In genomic region chr2:84556888-84557514, GRCm38 (mm10) we compare ENCODE assay signal across 8 mouse cellular contexts.
DNase-seq lines count a peak whose midpoint lies in the region; ATAC-seq and TF ChIP-seq lines count a peak whose summit lies in the region.

No protein-coding gene starts in this region.

- no peak overlapping the region for H3K9ac ChIP-seq in intestine, embryonic 14.5 days (ENCODE audit: low read length)
- peak overlapping the region; percentile 24 for H3K9ac ChIP-seq in lung, embryonic 16.5 days (ENCODE audit: low read length)

- no peak overlapping the region for H3K4me3 ChIP-seq in testis, adult 2 months (ENCODE audit: control insufficient read depth, low read depth, low read length)
- 0 out of 2 replicates have a peak overlapping the region, but pooled peaks have one; percentile 13 for H3K4me3 ChIP-seq in intestine, embryonic 14.5 days (ENCODE audit: low read depth, low read length)
- H3K4me3 ChIP-seq in lung, embryonic 16.5 days (ENCODE audit: low read length) = peak overlapping the region; percentile 36

- no peaks in the 10 kb centered on the region for H3K9me3 ChIP-seq in intestine, embryonic 14.5 days (ENCODE audit: control insufficient read depth, low read length)
- H3K9me3 ChIP-seq in lung, embryonic 16.5 days (ENCODE audit: control insufficient read depth, low read length) = no peaks in the 10 kb centered on the region

- H3K27me3 ChIP-seq in testis, adult 2 months (ENCODE audit: control insufficient read depth, insufficient read depth, low read length) = no peaks in the 10 kb centered on the region
- no peaks in the 10 kb centered on the region for H3K27me3 ChIP-seq in intestine, embryonic 14.5 days (replicated peaks; ENCODE audit: control insufficient read depth, insufficient read depth, low read length)
- H3K27me3 ChIP-seq in lung, embryonic 16.5 days (ENCODE audit: control insufficient read depth, insufficient read depth, low read depth, low read length) = no peaks in the 10 kb centered on the region

- TF ChIP-seq POLR2A in testis, adult 2 months (IDR thresholded peaks at IDR 0.05; ENCODE audit: control insufficient read depth, low read depth, low read length) = no peak; the same call in 1 of the 2 replicates

- H3K36me3 ChIP-seq in testis, adult 2 months (ENCODE audit: control insufficient read depth, insufficient read depth, low read length) = no peaks in the 10 kb centered on the region
- H3K36me3 ChIP-seq in intestine, embryonic 14.5 days (ENCODE audit: control insufficient read depth, insufficient read depth, low read length) = no peaks in the 10 kb centered on the region
- H3K36me3 ChIP-seq in lung, embryonic 16.5 days (ENCODE audit: control insufficient read depth, insufficient read depth, low read length) = no peaks in the 10 kb centered on the region

- H3K4me1 ChIP-seq in testis, adult 2 months (ENCODE audit: control insufficient read depth, insufficient read depth, low read length) = peaks cover 2% of the 10 kb centered on the region; the same call in 1 of the 2 replicates
- no peaks in the 10 kb centered on the region for H3K4me1 ChIP-seq in intestine, embryonic 14.5 days (replicated peaks; ENCODE audit: control insufficient read depth, insufficient read depth, low read length)
- 0 out of 2 replicates have a peak, but pooled peaks cover 3% of the 10 kb centered on the region for H3K4me1 ChIP-seq in lung, embryonic 16.5 days (replicated peaks; ENCODE audit: control insufficient read depth, insufficient read depth, low read length)

- peak overlapping the region; percentile 14 for H3K27ac ChIP-seq in testis, adult 2 months (ENCODE audit: control insufficient read depth, insufficient read depth, low read depth, low read length)
- no peak overlapping the region for H3K27ac ChIP-seq in intestine, embryonic 14.5 days (ENCODE audit: low read depth)
- H3K27ac ChIP-seq in lung, embryonic 16.5 days (ENCODE audit: low read length) = no peak overlapping the region

- WGBS in intestine, embryonic 14.5 days = 36% methylated on average over 10 of the region's 10 CpGs
- WGBS in lung, embryonic 16.5 days = 55% methylated on average over 10 of the region's 10 CpGs

- H3K4me2 ChIP-seq in intestine, embryonic 14.5 days (ENCODE audit: low read length) = peak overlapping the region; percentile 38
- peak overlapping the region; percentile 55 for H3K4me2 ChIP-seq in lung, embryonic 16.5 days (ENCODE audit: low read depth, low read length)

- no peak for TF ChIP-seq CTCF in testis, adult 2 months (IDR thresholded peaks at IDR 0.05; ENCODE audit: control insufficient read depth, insufficient read depth, insufficient replicate concordance, low read depth, low read length)

- DNase-seq in adrenal gland, adult 2 months = peak; percentile 40
- DNase-seq in adrenal gland, adult 8-10 months = no peak
- DNase-seq in testis, postnatal 10 days (ENCODE audit: low spot score) = no peak
- DNase-seq in intestine, embryonic 14.5 days (ENCODE audit: low spot score) = no peak
- no peak for DNase-seq in spleen, adult 12 weeks (ENCODE audit: low spot score)
- DNase-seq in thymus, postnatal 0 days (ENCODE audit: low spot score) = no peak

- ATAC-seq in intestine, embryonic 14.5 days (replicated peaks; ENCODE audit: low FRiP score, low TSS enrichment, low read depth) = no peak
- ATAC-seq in lung, embryonic 16.5 days (ENCODE audit: low read depth) = peak; percentile 73
